Comparison of ENCODE assay signal across 13 mouse cellular contexts in genomic region chr17:12207022-12207548, GRCm38 (mm10).
DNase-seq lines count a peak whose midpoint lies in the region; ATAC-seq and TF ChIP-seq lines count a peak whose summit lies in the region.
"Had no signal": no experiment of that assay in that cellular context is flagged by ENCODE, and none has a peak within 500 bp of the region (broad histone marks: within the 10 kb centered on the region; RNA-seq: fewer than 3 reads in every experiment).

No protein-coding gene starts in this region.

- H3K9ac ChIP-seq in lung, embryonic 14.5 days: no peak overlapping the region
- H3K9ac ChIP-seq in forebrain, embryonic 15.5 days (replicated peaks): no peak overlapping the region
- peak overlapping the region; percentile 59 for H3K9ac ChIP-seq in liver, embryonic 15.5 days
- H3K9ac ChIP-seq: limb, embryonic 15.5 days had no signal

- ATAC-seq in lung, embryonic 14.5 days (ENCODE audit: insufficient read depth): no peak
- no peak for ATAC-seq in forebrain, embryonic 15.5 days (replicated peaks)
- ATAC-seq in liver, embryonic 15.5 days (ENCODE audit: insufficient read depth): no peak

- DNase-seq in cerebellum, postnatal 14 days: peak; percentile 40 to 58
- DNase-seq in cerebellum, adult 11 months: no peak
- no peak for DNase-seq in lung, embryonic 14.5 days
- DNase-seq in lung, postnatal 36 days: no peak
- no peak for DNase-seq in layer of hippocampus, postnatal 14 days (ENCODE audit: low spot score in 2 of 2)
- DNase-seq in lung, postnatal 10 days: no peak
- DNase-seq: adrenal gland, postnatal 25 days; cerebellum, adult 11-12 months; kidney, postnatal 14 days had no signal

- peak overlapping the region; percentile 15; the same call in 1 of the 2 replicates for H3K27ac ChIP-seq in lung, embryonic 14.5 days (ENCODE audit: low read depth)
- H3K27ac ChIP-seq in forebrain, embryonic 15.5 days (replicated peaks): peak overlapping the region; percentile 53; the same call in 1 of the 2 replicates
- H3K27ac ChIP-seq in liver, embryonic 15.5 days (replicated peaks): peak overlapping the region; percentile 100
- H3K27ac ChIP-seq: limb, embryonic 15.5 days had no signal

- TF ChIP-seq CTCF in lung, embryonic 14.5 days (IDR thresholded peaks at IDR 0.05; ENCODE audit: low read depth): no peak

- no peak overlapping the region for H3K4me2 ChIP-seq in lung, embryonic 14.5 days
- no peak overlapping the region for H3K4me2 ChIP-seq in forebrain, embryonic 15.5 days (replicated peaks)
- H3K4me2 ChIP-seq in liver, embryonic 15.5 days: peak overlapping the region; percentile 72
- H3K4me2 ChIP-seq: limb, embryonic 15.5 days had no signal

- H3K27me3 ChIP-seq in lung, embryonic 14.5 days (ENCODE audit: insufficient read depth, low read length): no peaks in the 10 kb centered on the region
- H3K27me3 ChIP-seq in forebrain, embryonic 15.5 days: no peaks in the 10 kb centered on the region
- no peaks in the 10 kb centered on the region for H3K27me3 ChIP-seq in liver, embryonic 15.5 days
- H3K27me3 ChIP-seq: limb, embryonic 15.5 days had no signal

- 32% methylated on average over 1 of the region's 1 CpGs for WGBS in lung, embryonic 14.5 days
- 7% methylated on average over 1 of the region's 1 CpGs for WGBS in forebrain, embryonic 15.5 days
- 26% methylated on average over 1 of the region's 1 CpGs for WGBS in liver, embryonic 15.5 days (ENCODE audit: insufficient replicate concordance)

- H3K36me3 ChIP-seq in lung, embryonic 14.5 days (ENCODE audit: insufficient read depth): peaks cover 11% of the 10 kb centered on the region; the same call in 1 of the 2 replicates
- peaks cover 7% of the 10 kb centered on the region; the same call in 1 of the 2 replicates for H3K36me3 ChIP-seq in forebrain, embryonic 15.5 days
- peaks cover 39% of the 10 kb centered on the region for H3K36me3 ChIP-seq in liver, embryonic 15.5 days (replicated peaks)

- H3K4me3 ChIP-seq in lung, embryonic 14.5 days (ENCODE audit: low read depth, low read length): no peak overlapping the region
- H3K4me3 ChIP-seq in forebrain, embryonic 15.5 days: no peak overlapping the region
- no peak overlapping the region for H3K4me3 ChIP-seq in liver, embryonic 15.5 days (replicated peaks)
- H3K4me3 ChIP-seq: limb, embryonic 15.5 days had no signal

- no peaks in the 10 kb centered on the region for H3K9me3 ChIP-seq in lung, embryonic 14.5 days (ENCODE audit: low read depth, low read length)
- no peaks in the 10 kb centered on the region for H3K9me3 ChIP-seq in forebrain, embryonic 15.5 days
- no peaks in the 10 kb centered on the region for H3K9me3 ChIP-seq in liver, embryonic 15.5 days (replicated peaks)
- H3K9me3 ChIP-seq: limb, embryonic 15.5 days; megakaryocyte, embryonic 14.5 days had no signal

- peaks cover 30% of the 10 kb centered on the region for H3K4me1 ChIP-seq in lung, embryonic 14.5 days (ENCODE audit: insufficient read depth)
- peaks cover 58% of the 10 kb centered on the region for H3K4me1 ChIP-seq in forebrain, embryonic 15.5 days
- peaks cover 92% of the 10 kb centered on the region for H3K4me1 ChIP-seq in liver, embryonic 15.5 days (replicated peaks)

Comparison
In these comparisons a context has a peak if more than half of its experiments do, and no peak if none do; other contexts are left out.
1. DNase-seq: peak in cerebellum, postnatal 14 days (2 of 2); none in cerebellum, adult 11 months (single experiment), lung, embryonic 14.5 days (single experiment), lung, postnatal 36 days (single experiment), layer of hippocampus, postnatal 14 days (0 of 2) and lung, postnatal 10 days (single experiment).
2. H3K27ac ChIP-seq: peak in every context shown above with its lines; median percentile 100 in liver, embryonic 15.5 days; 53 in forebrain, embryonic 15.5 days; 15 in lung, embryonic 14.5 days.